Mouse (Mus musculus) thymus, postnatal 25 days (tissue): ENCODE data around the gene Stx5a.
"Not testable (repeated sequence)": the region's sequence is repeated elsewhere in the genome, so short reads cannot be mapped to it uniquely, and the experiment has no call there.

Source experiments
- DNase-seq: peaks from one replicate; pipeline ENCODE4 v3.0.0; 2022

Stx5a gene

GRCm38 (mm10) chr19:8716767-8717475 lies 24.3 kb upstream of the Stx5a start:
- no peak for DNase-seq

GRCm38 (mm10) chr19:8718357-8718756 lies 22.9 kb upstream of the Stx5a start:
- DNase-seq, result peak; percentile 71

- not testable (repeated sequence) for DNase-seq
Measured at GRCm38 (mm10) chr19:8719037-8719436, 22.2 kb upstream of the Stx5a start.

GRCm38 (mm10) chr19:8721378-8721777 lies 19.8 kb upstream of the Stx5a start:
- DNase-seq, result no peak

GRCm38 (mm10) chr19:8722021-8722420 lies 19.2 kb upstream of the Stx5a start:
- DNase-seq, result no peak

GRCm38 (mm10) chr19:8722559-8722906 lies 18.7 kb upstream of the Stx5a start:
- no peak for DNase-seq

GRCm38 (mm10) chr19:8722907-8723573 lies 18.2 kb upstream of the Stx5a start, which contains the start of gene Slc3a2:
Gene Slc3a2, minus strand, starts transcription at chr19:8723369.
- peak; percentile 95 for DNase-seq

- no peak for DNase-seq
Measured at GRCm38 (mm10) chr19:8723574-8724346, 17.5 kb upstream of the Stx5a start.

- DNase-seq, result no peak
Measured at GRCm38 (mm10) chr19:8724392-8724791, 16.8 kb upstream of the Stx5a start.

- no peak for DNase-seq
Measured at GRCm38 (mm10) chr19:8725081-8725613, 16.1 kb upstream of the Stx5a start.

GRCm38 (mm10) chr19:8726609-8727390 lies 14.4 kb upstream of the Stx5a start:
- DNase-seq, result no peak

- DNase-seq, result no peak
Measured at GRCm38 (mm10) chr19:8727495-8728114, 13.6 kb upstream of the Stx5a start.

- not testable (repeated sequence) for DNase-seq
Measured at GRCm38 (mm10) chr19:8728335-8729099, 12.7 kb upstream of the Stx5a start.

- no peak for DNase-seq
Measured at GRCm38 (mm10) chr19:8734334-8734733, 6.9 kb upstream of the Stx5a start.

- DNase-seq, result peak; percentile 92
Measured at GRCm38 (mm10) chr19:8735389-8736159, 5.6 kb upstream of the Stx5a start, which contains the start of gene Wdr74. Gene Wdr74, plus strand, starts transcription at chr19:8735827.

GRCm38 (mm10) chr19:8736160-8736467 lies 5.1 kb upstream of the Stx5a start:
- DNase-seq, result no peak

GRCm38 (mm10) chr19:8738911-8739310 lies 2.3 kb upstream of the Stx5a start:
- no peak for DNase-seq

GRCm38 (mm10) chr19:8739646-8740045 lies 1.6 kb upstream of the Stx5a start:
- DNase-seq, result no peak

GRCm38 (mm10) chr19:8740603-8741002 lies 610 bp upstream of the Stx5a start, which contains the start of gene 1700092M07Rik:
Gene 1700092M07Rik, plus strand, starts transcription at chr19:8740718.
- DNase-seq, result no peak

GRCm38 (mm10) chr19:8742176-8742575 lies 963 bp downstream of the Stx5a start:
- DNase-seq, result no peak

GRCm38 (mm10) chr19:8745382-8745781 lies 4.2 kb downstream of the Stx5a start:
- no peak for DNase-seq
